Mouse (Mus musculus): ENCODE results near the gene Mios.

DNA sequence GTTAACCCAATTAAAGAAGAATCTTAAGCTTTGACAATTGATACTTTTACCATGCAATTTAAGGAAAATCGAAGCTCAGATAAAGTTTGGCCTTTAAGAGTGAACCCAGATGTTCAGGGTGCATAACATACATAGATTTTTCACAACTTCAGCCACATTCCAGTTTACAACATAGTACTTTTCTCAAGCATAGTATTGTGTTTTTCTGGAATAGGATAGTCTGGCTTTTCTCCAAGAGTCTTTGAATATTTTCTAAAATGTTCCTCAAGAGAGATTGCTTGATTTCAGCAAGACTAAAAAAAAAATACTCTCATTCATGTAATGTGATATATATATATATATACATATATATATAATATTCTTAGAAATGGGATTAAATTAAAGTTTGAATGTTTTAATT is 44.3 kb upstream of the Mios start:
- no peak for TF ChIP-seq POLR2A (IDR thresholded peaks at IDR 0.05; ENCODE audit: insufficient read depth, low read depth, low read length)
- TF ChIP-seq CTCF (IDR thresholded peaks at IDR 0.05): no peak

Data from heart, adult 2 months (tissue).